Mouse (Mus musculus) cerebellum, adult 8-10 months (tissue): ENCODE measurements around the gene Faah.

Experiments used
- DNase-seq: peaks from one replicate; pipeline ENCODE4 v3.0.0; 2022

Gene Faah

DNA sequence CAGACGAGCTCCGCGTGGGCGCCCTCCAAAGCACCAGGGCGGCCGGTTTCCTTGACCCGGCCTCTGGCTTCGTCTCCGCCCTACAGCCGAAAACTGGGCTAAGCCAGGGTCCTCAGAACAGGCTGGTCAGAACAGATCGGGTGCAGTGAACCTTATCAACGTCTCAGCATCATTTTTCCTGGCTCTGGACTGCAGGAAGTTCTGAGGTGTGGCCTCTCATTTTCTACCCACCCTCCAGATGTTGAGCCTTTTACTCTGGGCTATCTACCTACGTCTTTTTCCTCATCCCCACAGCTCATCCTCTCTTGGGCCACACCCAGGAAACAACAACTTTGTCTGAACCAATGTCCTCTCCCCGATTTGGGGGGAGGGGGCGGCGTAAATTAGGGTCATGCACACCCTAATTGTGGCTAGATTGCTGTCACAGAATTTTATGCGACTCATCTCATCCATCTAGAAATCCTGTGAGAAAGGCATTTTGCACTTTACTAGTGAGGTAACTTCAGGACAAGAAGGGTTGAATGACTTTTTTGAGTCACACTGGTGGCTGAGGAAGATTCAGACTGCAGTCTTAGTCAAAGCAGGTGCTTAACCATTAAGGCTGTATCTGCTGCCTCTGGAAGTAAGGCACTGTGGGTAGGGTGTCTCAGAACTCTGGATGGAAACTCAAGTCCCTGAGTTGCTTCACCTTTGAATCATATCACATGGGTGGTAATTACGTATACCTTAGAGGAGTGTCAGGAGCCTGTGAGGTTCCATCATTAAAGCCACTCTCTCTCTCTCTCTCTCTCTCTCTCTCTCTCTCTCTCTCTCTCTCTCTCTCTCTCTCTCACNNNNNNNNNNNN is at the start of gene Faah:
Faah (minus strand) TSS at position 25 of the 845 bp plus-strand sequence.
- no peak for DNase-seq

DNA sequence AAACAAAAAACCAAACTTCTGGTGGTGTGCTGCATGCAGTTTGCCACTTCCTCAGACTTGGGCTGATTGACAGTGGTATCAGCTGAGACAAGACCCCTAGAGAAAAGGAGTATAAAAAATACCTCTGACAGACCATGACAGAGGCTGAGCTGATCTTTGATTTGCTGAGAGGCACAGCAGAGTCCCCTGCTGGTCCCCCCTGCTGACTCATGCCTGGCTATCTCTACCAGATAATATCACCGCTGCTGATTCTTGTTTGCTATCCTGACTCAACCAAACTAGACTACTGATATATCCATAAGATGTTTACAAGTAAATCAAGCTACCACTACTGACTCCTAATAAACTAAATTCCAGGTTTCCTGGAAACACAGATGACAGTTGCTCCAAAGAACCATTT is 46.1 kb upstream of the Faah start:
- DNase-seq: no peak

DNA sequence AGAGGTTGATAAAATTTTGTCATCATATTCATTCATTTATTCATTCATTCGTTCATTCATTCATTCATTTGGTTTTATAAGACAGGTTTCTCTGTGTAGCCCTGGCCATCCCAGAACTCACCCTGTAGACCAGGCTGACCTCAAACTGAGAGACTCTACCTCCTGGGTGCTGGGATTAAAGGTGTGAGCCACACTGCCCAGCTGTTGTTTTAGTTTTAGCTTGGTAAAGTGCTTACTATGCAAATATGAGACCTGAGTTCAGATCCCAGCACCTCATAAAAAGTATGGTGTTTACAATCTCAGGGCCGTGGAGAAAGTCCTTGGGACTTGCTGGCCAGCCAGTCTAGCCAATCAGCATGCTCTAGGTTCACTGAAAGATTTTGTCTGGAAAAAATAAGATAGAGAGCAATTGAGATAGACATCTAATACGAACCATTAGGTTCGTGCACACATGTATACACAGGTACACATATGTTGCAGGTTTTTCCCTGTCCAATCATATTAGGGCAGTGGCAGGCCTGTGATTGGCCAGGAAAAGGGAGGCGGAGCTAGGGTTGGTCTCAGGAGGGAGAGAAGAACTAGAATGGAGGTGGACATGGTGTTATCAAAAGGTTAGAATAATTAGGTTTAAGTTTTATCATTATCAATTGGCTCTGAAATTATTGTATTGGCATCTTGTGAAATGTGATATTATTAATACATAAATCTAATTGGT is 41.4 kb upstream of the Faah start:
- DNase-seq: no peak

DNA sequence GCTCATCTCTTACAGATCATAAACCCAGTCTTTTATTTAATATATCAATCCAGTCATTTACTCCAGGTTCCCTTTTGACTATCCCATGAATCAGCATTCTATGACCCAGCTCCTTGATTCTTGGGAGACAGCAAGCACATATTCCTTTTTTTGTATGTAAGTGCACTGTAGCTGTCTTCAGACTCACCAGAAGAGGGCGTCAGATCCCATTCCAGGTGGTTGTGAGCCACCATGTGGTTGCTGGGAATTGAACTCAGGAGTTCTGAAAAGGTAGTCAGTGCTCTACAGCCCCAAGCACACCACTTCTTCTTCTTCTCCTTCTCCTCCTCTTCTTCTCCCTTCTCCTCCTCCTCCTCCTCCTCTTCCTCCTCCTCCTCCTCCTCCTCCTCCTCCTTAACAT is 39.8 kb upstream of the Faah start:
- DNase-seq: no peak

DNA sequence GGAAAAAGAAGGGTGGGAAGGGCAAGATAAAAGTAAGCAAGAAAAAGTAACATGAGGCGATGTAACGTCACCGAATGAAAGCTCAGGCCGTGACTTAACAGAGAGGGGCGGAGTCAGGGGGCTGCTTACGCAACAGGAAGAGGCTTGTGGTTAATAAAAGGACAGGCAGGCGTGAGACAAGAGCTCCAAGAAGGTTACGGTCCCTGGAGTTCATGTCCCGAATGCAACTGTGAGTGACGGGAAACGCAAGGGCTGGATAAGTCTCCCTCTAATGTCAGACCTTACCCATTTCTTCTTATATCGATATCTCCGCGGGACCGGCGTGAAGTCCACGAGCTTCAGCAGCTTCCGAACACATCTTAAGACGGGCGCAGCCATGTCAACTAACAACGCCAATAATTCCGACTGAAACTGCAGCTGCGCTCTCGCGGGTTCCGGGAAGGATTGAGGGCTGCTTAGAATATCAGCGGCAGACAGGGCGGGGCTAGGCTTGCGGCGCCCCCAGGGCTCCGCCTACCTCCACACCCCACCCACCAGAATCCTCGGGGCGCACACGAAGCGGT is 35.8 kb upstream of the Faah start, which contains the start of gene Nsun4:
Nsun4 (minus strand) TSS at position 478 of the 563 bp plus-strand sequence.
- DNase-seq: peak; percentile 85

DNA sequence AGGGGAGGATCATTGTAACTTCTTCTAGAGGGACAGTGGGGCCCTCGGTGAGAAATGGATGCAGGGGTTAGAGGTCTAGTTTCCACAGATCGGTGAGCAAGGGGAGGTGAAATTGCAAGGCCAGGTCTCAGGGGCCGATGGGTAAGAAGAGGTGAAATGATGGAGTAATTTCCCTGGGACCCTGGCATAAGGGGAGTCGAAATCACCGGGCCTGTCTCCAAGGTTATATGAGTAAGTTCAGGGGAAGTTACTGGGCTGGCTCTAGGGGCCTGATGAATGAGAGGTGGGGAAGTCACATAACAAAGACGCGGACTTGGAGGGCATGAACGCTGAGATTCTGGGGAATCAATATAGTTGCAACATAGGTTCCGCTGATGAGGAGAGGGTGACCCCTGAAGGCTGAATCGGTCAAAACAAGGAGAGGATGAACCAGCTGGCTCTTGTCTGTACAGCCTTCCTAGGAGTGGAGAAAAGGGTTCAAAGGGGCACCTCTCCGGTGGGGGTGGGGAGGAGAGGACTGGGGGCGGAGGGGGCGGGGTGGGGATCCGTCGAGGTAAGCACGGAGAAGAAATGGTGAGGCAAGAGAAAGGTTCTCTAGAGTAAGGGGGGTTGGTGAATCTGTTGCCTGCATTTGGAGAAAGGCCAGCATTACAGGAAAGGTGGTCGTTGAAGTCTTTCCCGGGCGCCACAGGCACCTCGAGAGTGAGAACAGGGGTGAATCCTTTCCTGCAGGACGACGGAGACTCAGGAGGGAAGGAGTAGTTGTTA is 35.0 kb upstream of the Faah start:
- DNase-seq: peak; percentile 22

DNA sequence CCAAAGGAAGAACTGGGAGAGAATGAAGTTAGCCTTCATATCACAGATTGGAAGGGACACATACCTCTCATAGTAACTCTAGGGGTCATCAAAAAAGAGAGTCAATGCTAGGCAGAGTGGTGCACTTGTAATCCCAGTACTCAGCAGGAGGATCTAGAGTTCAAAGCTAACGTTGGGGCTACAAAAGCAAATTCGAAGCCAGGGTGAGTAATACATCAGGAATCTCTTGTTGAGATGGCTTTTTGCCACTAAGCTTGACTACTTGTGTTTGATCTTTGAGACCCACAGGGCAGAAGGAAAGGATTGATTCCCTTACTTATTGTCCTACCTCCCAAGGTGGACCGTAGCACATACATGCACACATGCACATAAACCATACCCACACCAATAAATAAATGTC is 31.5 kb upstream of the Faah start:
- no peak for DNase-seq

DNA sequence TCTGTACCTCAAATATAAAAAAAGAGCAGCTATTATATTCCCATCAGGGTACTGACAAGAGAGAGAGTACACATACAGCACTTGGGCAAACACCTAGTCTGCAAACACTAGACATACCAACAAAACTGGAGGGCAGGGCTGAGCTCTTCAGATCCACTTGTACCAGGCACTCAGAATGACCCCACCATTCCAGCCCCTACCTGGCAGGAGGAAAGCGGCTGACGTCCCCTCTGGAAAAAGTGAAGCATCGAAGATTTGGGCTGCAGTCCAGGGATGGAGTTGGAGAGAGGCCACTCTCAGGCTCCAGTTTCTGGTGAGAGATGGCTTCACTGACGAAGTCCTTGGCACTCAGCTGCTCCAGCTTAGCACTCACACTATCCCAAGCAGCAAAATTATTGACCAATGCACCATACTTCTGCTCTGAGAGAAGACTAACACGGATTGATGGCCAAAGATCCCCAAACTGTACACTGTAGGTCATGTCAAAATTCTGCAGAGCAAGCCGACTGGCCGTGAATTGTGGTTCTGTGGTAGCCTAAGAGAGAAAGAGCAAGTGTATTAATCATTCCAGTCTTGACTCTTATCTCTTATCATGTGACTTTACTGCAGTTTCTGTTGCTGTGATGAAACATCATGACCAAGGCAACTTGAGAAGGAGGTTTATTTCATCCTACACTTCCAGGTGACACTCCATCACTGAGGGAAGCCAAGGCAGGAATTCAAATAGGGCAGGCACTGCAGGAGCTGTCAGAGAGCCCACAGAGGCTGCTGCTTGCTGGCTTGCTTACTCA is 30.6 kb upstream of the Faah start:
- no peak for DNase-seq

DNA sequence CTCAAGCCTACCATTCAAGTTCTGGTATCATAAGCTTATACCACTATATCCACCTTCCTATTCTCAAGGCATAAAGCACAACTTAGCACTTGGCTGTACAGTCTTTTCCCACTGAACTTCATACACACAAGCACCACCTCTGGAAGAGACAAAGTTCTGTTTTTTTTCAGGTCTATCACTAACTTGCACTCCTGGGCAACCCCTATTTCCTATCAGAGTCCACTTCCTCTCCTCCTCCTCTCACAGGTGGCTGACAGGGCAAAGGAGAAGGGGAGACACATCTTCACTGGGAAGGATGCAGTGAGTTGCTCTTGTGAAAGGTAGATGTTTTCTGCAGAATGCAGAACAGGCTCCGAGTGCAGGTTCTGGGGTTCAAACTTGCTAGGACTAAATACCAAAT is 30.0 kb upstream of the Faah start:
- DNase-seq: no peak

DNA sequence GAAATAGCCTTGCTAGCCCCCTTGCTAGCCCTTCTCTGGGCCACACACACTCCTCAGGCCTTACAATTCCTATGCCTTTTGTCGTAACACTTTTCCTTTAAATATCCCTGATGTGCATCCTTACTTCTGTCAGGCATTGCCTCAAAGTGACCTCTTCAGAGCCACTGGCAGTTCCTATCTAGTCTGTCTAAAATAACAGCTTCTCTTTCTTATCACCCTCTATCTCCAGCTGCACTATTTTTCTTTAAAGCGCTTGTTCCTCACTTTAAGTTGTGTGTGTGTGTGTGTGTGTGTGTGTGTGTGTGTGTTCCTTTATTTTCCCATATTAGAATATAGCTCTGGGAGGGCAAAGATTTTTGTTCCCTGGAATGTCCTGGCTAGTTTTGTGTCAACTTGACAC is 28.9 kb upstream of the Faah start:
- DNase-seq: no peak

DNA sequence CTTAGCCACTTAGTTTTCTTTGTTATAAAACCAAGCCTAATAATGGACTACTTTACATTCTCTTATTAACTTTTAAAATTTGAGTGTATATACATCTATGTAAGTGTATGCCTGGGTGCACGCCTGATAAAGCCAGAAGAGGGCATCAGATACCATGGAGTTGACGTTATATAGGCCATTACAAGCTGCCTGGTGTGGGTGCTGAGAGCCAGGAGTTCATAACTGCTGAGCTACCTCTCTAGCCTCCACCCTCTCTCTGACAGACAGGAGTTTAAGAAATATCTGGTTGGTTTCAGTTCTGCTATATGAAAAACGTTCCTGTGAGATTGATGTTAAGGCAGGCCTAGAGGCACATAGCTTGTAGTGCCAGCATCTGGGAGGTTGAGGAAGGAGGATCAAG is 24.5 kb upstream of the Faah start:
- no peak for DNase-seq

DNA sequence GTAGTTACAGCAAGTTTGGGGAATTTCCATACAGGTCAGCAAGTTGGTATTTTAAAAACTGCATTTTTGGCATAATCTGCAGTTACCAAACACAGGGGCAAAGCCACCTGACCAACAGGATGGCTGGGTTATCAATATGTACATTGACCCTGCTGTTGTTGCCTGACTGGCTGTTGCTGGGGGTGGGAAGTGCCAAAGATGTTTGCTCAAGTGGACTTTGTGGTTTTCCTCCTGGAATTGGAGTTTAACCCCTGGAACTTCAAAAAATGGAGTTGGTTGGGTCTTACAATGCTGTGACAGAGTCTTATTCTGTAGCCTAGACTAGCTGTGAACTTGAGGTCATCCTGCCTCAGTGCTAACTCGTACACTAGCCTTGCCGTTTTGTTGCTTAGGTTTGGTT is 22.7 kb upstream of the Faah start:
- DNase-seq: no peak

DNA sequence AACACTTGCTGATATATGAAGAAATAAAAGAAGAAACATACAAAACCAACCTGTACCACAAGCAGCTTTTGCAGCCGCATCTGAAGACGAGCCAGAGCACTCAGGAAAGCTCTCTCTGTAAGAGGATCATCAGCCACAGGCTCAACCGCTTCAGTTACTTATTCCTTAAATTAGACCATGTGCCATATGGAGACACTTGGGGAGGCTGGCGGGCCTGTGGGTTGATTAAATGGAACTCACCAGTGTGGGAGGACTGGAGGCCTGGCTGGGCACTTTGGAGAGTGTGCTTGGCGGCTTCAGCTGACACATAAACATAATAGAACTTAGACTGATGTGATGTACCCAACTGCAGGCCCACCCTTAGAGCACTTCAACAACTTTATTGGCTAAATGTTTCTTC is 15.6 kb upstream of the Faah start:
- no peak for DNase-seq

DNA sequence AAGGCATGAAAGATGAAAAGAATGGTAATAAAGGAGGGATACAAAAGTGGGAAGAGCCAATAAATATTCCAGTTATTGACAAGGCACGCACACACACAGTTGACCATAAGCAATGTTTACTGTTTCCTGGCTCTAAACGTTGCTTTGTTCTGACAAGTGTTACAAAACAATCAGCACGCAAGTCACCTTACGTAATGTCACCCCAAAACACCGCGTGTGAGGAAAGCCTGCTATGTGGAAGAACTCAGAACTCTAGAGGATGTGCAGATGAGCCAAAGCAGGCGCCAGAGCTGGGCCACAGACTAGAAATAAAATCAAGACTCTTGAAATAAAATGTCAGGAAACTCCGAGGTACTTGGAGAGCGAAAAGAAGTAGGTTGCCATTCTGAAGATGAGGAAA is 15.2 kb upstream of the Faah start:
- DNase-seq: no peak

DNA sequence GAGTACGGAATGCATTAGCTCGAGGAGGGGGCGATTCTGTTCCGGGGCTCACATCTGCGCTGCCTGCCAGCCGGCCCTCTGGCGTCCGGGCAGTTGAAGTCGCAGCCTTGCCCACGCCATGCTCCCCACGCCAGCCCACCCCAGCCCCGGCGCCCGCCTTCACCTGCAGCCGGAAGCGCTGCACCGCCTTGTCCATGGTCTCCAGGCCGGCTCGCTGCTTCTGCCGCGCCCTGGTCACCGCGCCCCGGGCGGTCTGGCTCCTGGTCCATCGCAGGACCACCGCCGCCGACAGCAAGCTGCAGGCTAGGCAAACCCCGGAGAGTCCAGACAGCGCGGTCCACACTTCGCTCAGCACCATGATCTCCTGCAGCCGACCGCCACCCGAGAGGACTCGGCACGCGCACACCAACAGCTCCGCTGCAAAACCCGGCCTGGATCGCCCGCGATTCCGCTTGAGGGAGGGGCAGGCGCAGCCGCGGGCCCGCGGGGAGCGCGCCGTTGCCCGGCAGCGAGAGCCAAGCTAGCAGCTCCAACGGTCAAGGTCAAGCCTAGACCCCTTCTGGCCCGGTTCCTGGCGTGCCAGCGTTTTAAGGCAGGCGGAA is 325 bp downstream of the Faah start:
- DNase-seq: peak; percentile 75

DNA sequence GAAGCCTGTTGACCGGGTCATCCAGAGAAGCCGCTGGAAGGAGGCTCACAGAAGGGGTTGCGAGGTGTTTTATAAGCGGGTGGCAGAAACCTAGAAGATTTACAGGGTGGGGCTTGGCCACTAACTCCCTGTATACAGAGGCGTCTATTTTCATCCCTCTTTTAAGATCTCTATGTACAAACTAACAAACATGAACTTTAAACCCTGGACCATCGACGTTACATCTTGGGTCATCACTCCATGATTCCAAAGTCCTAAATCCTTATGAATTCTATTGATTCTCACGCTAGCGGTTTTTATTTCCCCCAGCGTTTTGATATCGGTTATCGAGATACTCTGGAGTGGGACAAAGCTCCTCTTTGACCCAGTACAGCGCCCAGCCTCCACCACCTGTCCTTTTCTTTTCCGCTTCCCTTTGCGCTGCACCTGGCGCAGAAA is 845 bp downstream of the Faah start:
- DNase-seq: no peak

DNA sequence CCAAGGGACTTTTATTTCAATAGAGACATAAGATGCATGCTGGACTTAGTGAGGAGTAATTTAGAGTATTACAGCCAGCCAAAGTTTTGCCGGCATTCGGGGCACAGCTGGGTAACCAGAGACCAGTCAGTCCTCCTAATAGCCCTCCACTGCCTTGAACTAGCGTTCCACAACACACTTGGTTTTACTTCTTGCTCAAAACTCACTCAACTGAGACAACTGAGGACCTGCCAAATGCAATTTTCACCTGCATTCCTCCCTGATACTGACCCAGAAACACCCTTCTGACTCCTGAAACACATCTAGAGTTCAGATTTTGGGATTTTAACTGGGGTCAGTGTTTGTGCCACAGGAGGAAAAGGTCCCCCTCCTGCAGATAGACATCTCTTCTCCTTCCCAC is 1.3 kb downstream of the Faah start:
- no peak for DNase-seq

DNA sequence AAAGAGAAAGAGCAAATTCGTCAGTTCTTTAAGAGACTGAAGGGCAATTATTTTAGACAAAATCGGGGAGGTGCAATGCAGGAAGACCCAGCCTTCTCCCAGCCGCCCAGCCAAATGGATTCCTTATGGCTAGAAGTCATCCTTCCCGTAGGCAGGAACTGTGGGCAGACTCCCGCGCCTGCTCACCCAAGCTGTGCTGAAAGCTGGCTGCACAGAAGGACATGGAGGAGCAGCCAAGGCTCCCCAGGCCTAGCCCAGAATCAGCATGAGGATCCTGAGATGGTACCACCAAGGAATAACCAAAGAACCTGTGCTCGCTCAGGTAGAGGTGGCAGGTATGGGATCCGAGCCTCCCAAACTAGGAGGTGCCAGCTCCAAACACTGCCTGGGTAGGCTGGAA is 1.7 kb downstream of the Faah start:
- peak; percentile 29 for DNase-seq

DNA sequence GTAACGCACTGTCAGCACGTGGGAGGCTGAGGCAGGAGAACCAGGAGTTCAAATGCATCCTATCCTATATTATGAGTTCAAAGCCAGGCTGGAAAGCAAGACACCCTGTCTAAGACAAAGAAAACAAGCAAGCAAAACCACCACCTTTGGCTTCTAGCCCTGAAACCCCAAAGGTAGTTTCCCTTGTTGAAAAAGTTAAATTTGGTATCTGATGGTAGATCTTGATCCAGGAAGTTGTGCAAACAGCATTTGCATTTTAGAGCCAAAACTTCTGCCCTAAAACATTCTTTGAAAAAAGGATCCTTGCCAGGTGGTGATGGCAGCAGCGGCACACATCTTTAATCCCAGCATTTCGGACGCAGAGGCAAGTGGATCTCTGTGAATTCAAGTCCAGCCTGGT is 2.2 kb downstream of the Faah start:
- DNase-seq: no peak

DNA sequence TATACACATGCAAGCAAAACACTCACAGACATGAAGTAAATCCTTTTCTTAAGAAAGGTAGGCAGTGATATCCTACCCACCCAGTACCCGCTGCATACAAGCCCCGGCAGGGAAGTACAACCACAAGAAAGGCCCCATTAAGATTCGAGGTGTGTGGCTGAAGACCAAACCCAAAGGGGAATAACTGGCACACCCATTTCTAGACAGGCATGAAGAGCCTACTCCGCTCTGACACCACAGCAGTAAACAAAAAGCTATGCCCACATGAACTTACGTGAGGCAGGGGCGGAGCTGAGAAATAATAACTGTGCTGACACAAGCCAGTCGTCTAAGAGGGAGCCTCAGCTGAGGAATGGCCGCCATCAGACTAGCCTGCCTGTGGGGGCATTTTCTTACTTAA is 7.5 kb downstream of the Faah start:
- no peak for DNase-seq

DNA sequence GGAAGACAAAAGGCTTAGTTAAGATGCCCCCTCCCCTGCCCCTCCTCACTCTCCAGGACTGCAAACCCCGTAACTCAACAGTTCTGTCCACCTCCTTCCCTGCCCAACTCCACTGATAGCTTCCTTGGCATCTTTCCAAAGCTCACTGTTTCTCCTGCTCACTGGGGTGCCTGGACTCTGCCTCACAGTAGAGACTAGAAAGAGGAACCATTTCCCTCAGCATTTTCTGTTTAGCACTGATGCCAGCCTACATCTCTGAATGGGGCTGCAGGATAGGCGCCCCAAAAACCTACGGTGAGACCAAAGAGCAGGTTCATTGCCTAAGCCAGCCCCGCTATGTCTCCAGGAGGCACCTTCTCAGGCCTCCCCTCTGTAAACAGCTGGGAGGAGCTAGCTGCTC is 16.5 kb downstream of the Faah start:
- no peak for DNase-seq

DNA sequence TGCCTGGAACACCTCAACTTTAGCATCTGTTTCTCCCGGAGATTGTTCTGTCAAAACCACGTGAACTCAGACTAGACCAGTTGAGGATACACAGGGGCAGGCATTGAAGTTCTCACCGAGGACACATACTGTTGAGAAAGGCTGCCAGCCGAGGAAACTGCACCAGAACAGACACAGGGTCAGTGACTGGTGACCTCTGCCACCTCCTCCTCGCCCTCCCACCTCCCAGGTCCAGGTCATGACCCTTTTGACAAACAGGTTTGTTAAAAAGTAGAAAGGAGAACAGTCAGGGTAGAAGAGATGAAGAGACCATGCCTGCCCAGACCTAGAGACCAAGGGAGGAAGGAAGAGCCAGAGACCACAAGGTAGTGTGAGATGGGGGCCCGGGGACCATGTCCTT is 17.1 kb downstream of the Faah start:
- no peak for DNase-seq
